Mouse (Mus musculus) ZHBTc4 (cell line): ENCODE results near the gene Paqr6.
A peak's percentile ranks its signal among the peaks of the same experiment; 100 is the strongest.
"Not testable (repeated sequence)": the region's sequence is repeated elsewhere in the genome, so short reads cannot be mapped to it uniquely, and the experiment has no call there.

Source experiments
- DNase-seq: peaks from one replicate; pipeline ENCODE4 v3.0.0-alpha.2; 2011; ENCODE audit warnings: low read depth, low spot score

Paqr6 gene

GRCm38 (mm10) chr3:88365705-88366361, 1.4 kb downstream of the Paqr6 start:
- DNase-seq: peak; percentile 49

GRCm38 (mm10) chr3:88366830-88367428, 2.5 kb downstream of the Paqr6 start:
- DNase-seq: peak; percentile 63

GRCm38 (mm10) chr3:88367517-88367916, 3.1 kb downstream of the Paqr6 start:
- DNase-seq: not testable (repeated sequence)

- not testable (repeated sequence) for DNase-seq
Measured at GRCm38 (mm10) chr3:88368511-88368910, 4.1 kb downstream of the Paqr6 start.

GRCm38 (mm10) chr3:88372643-88373042, 8.3 kb downstream of the Paqr6 start, which contains the start of gene Bglap3:
Gene Bglap3 (minus strand): TSS chr3:88372743.
- not testable (repeated sequence) for DNase-seq

- DNase-seq: peak; percentile 79
Measured at GRCm38 (mm10) chr3:88375750-88376626, 11.6 kb downstream of the Paqr6 start.

- not testable (repeated sequence) for DNase-seq
Measured at GRCm38 (mm10) chr3:88376644-88377043, 12.3 kb downstream of the Paqr6 start.

GRCm38 (mm10) chr3:88378599-88378998, 14.2 kb downstream of the Paqr6 start, which contains the start of gene Bglap2:
Gene Bglap2 (minus strand): TSS chr3:88378699.
- DNase-seq: not testable (repeated sequence)

- DNase-seq: peak; percentile 74
Measured at GRCm38 (mm10) chr3:88381389-88382315, 17.3 kb downstream of the Paqr6 start.

GRCm38 (mm10) chr3:88382383-88382782, 18.0 kb downstream of the Paqr6 start:
- DNase-seq: not testable (repeated sequence)

- DNase-seq: no peak
Measured at GRCm38 (mm10) chr3:88384364-88384763, 20.0 kb downstream of the Paqr6 start, which contains the start of gene Bglap. Gene Bglap (minus strand): TSS chr3:88384464.

- DNase-seq: no peak
Measured at GRCm38 (mm10) chr3:88393776-88394375, 29.5 kb downstream of the Paqr6 start.

GRCm38 (mm10) chr3:88395288-88395687, 30.9 kb downstream of the Paqr6 start:
- no peak for DNase-seq

- no peak for DNase-seq
Measured at GRCm38 (mm10) chr3:88395742-88396141, 31.4 kb downstream of the Paqr6 start.

GRCm38 (mm10) chr3:88398666-88399065, 34.3 kb downstream of the Paqr6 start:
- no peak for DNase-seq

GRCm38 (mm10) chr3:88403522-88404230, 39.3 kb downstream of the Paqr6 start:
- no peak for DNase-seq

GRCm38 (mm10) chr3:88407090-88407489, 42.7 kb downstream of the Paqr6 start:
- DNase-seq: peak; percentile 88

- no peak for DNase-seq
Measured at GRCm38 (mm10) chr3:88407529-88407928, 43.1 kb downstream of the Paqr6 start.

- DNase-seq: no peak
Measured at GRCm38 (mm10) chr3:88408953-88409352, 44.6 kb downstream of the Paqr6 start.
